Mouse (Mus musculus): ENCODE measurements around the gene Kalrn. TPM values are rescaled to one million over a fixed set of nuclear protein-coding genes. Genes with fewer than 3 reads are reported as not detected.

Gene Kalrn
- polyA plus RNA-seq, 1 experiment from 2014 or later = 43.9 TPM

- H3K4me1 ChIP-seq (replicated peaks; ENCODE audit: control insufficient read depth, insufficient read depth, low read length) = peaks cover 10% of the 10 kb centered on the region
- no peak overlapping the region for H3K27ac ChIP-seq (ENCODE audit: low read length)
- 97% methylated on average over 1 of the region's 1 CpGs for WGBS
- no peak for ATAC-seq
- no peaks in the 10 kb centered on the region for H3K27me3 ChIP-seq (replicated peaks; ENCODE audit: control insufficient read depth, insufficient read depth, low read length)
- H3K36me3 ChIP-seq (ENCODE audit: control insufficient read depth, insufficient read depth) = no peaks in the 10 kb centered on the region
- H3K4me3 ChIP-seq (replicated peaks; ENCODE audit: low read length) = no peak overlapping the region
- H3K4me2 ChIP-seq (ENCODE audit: low read length) = no peak overlapping the region
- H3K9ac ChIP-seq (replicated peaks; ENCODE audit: low read depth, low read length) = no peak overlapping the region
- peaks cover 3% of the 10 kb centered on the region; the same call in 1 of the 2 replicates for H3K9me3 ChIP-seq (ENCODE audit: control insufficient read depth, low read length)
These were observed 78.6 kb downstream of the Kalrn start for GRCm38 (mm10) chr16:34494741-34495140.

DNA sequence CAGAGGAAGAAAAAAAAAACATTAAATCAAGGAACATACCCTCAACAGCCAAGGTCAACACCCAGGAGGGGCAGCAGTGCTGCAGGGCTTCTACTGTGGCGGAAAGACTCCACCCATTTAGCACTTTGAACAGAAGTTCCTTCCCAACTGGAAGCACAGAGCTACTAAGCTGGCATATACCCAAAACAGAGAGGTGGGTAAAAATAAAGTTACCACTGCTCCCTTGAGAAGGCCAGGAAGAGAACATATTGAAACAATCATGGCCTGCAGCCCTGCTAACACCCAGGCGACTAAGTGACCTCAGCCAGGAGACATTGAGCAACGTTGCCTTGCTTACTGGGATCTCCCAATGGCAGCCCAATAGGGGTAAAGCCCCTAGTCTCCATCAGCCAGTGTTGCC, 79.4 kb downstream of the Kalrn start:
- H3K4me1 ChIP-seq (replicated peaks; ENCODE audit: control insufficient read depth, insufficient read depth, low read length) = peaks cover 10% of the 10 kb centered on the region
- WGBS = 76% methylated on average over 3 of the region's 3 CpGs
- H3K9ac ChIP-seq (replicated peaks; ENCODE audit: low read depth, low read length) = no peak overlapping the region
- no peak for ATAC-seq
- no peak overlapping the region for H3K4me2 ChIP-seq (ENCODE audit: low read length)
- H3K4me3 ChIP-seq (replicated peaks; ENCODE audit: low read length) = no peak overlapping the region
- no peaks in the 10 kb centered on the region for H3K27me3 ChIP-seq (replicated peaks; ENCODE audit: control insufficient read depth, insufficient read depth, low read length)
- H3K27ac ChIP-seq (ENCODE audit: low read length) = no peak overlapping the region
- H3K9me3 ChIP-seq (ENCODE audit: control insufficient read depth, low read length) = peaks cover 3% of the 10 kb centered on the region; the same call in 1 of the 2 replicates
- H3K36me3 ChIP-seq (ENCODE audit: control insufficient read depth, insufficient read depth) = no peaks in the 10 kb centered on the region

- no peaks in the 10 kb centered on the region for H3K27me3 ChIP-seq (replicated peaks; ENCODE audit: control insufficient read depth, insufficient read depth, low read length)
- ATAC-seq = no peak
- H3K9ac ChIP-seq (replicated peaks; ENCODE audit: low read depth, low read length) = no peak overlapping the region
- WGBS = 53% methylated on average over 8 of the region's 8 CpGs
- peaks cover 13% of the 10 kb centered on the region for H3K4me1 ChIP-seq (replicated peaks; ENCODE audit: control insufficient read depth, insufficient read depth, low read length)
- no peak overlapping the region for H3K4me3 ChIP-seq (replicated peaks; ENCODE audit: low read length)
- no peaks in the 10 kb centered on the region for H3K36me3 ChIP-seq (ENCODE audit: control insufficient read depth, insufficient read depth)
- H3K9me3 ChIP-seq (ENCODE audit: control insufficient read depth, low read length) = no peaks in the 10 kb centered on the region
- H3K27ac ChIP-seq (ENCODE audit: low read length) = no peak overlapping the region
- H3K4me2 ChIP-seq (ENCODE audit: low read length) = no peak overlapping the region
These were observed 82.1 kb downstream of the Kalrn start for GRCm38 (mm10) chr16:34491225-34491624.

DNA sequence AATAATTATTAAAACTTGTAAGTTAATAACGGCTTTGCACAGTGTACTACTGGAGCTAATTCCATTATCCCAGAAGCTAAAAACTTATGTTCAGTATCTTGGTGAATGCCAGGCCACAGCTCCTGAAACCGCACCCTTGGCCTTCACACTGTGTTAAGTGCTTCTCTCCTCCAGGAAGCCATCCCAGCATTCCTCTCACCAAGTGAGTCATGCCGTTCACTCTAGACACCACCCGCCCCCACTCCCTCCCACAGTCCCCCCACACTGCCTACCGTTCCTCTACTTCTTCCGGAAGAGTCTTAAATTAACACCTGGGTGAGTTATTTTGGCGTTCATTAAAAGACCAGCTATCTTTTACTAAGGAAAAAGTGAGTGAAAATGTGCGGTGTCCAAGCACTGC, 82.8 kb downstream of the Kalrn start:
- 45% methylated on average over 8 of the region's 8 CpGs for WGBS
- H3K27me3 ChIP-seq (replicated peaks; ENCODE audit: control insufficient read depth, insufficient read depth, low read length) = no peaks in the 10 kb centered on the region
- no peak for ATAC-seq
- H3K9me3 ChIP-seq (ENCODE audit: control insufficient read depth, low read length) = no peaks in the 10 kb centered on the region
- H3K4me3 ChIP-seq (replicated peaks; ENCODE audit: low read length) = no peak overlapping the region
- no peak overlapping the region for H3K4me2 ChIP-seq (ENCODE audit: low read length)
- no peaks in the 10 kb centered on the region for H3K36me3 ChIP-seq (ENCODE audit: control insufficient read depth, insufficient read depth)
- no peak overlapping the region for H3K27ac ChIP-seq (ENCODE audit: low read length)
- no peak overlapping the region for H3K9ac ChIP-seq (replicated peaks; ENCODE audit: low read depth, low read length)
- peaks cover 21% of the 10 kb centered on the region for H3K4me1 ChIP-seq (replicated peaks; ENCODE audit: control insufficient read depth, insufficient read depth, low read length)

DNA sequence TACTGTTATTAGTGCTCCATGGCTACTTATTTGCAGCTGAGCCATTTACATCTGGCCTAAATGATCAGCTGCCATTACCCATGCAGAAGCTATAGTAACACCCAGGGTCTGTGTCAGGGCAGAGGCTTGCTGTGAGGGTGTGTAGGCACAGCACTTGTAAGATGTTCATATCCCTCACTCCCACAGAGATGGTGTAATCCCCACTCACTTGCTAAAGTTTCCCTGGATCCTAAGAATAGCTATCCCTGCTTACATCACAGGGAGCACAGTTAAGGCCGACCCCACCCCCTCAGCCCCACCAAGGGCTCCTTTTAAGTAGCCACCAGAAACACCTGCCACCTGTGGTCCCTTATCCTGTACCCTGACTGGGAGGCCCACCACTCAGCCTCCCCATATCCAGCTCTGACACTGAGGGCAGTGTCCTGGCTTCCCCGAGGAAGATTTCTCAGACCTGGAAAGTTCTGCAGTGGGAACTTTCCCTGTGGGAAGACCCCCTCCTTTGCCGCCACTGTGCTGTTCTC, 83.5 kb downstream of the Kalrn start:
- H3K9me3 ChIP-seq (ENCODE audit: control insufficient read depth, low read length) = no peaks in the 10 kb centered on the region
- no peaks in the 10 kb centered on the region for H3K27me3 ChIP-seq (replicated peaks; ENCODE audit: control insufficient read depth, insufficient read depth, low read length)
- WGBS = 52% methylated on average over 3 of the region's 3 CpGs
- H3K36me3 ChIP-seq (ENCODE audit: control insufficient read depth, insufficient read depth) = no peaks in the 10 kb centered on the region
- peaks cover 26% of the 10 kb centered on the region for H3K4me1 ChIP-seq (replicated peaks; ENCODE audit: control insufficient read depth, insufficient read depth, low read length)
- no peak overlapping the region for H3K27ac ChIP-seq (ENCODE audit: low read length)
- no peak for ATAC-seq
- no peak overlapping the region for H3K4me3 ChIP-seq (replicated peaks; ENCODE audit: low read length)
- no peak overlapping the region for H3K4me2 ChIP-seq (ENCODE audit: low read length)
- no peak overlapping the region for H3K9ac ChIP-seq (replicated peaks; ENCODE audit: low read depth, low read length)

DNA sequence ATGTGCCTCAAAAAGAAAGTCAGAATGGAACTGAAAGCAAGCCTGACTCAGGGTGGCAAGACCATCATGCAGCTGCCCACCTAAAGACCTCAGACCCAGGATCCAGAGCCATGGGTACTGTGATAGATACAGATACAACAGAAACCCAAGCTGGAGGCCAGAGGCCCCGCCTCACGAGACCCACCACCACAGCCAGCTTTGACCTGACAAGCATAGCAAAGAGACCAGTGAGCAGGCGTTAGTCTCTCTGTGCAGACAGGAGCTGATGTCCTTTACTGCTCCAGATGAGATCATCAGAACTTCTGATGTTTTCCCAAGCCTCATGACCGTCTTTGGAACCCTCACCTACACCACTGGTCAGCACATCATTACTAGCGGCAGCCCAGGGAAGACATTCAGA, 85.5 kb downstream of the Kalrn start:
- Histone ChIP-seq H3K27me3 (replicated peaks; ENCODE audit: control insufficient read depth, insufficient read depth, low read length) (no peaks in the 10 kb centered on the region), H3K27ac (ENCODE audit: low read length) (no peak overlapping the region)
- WGBS = 91% methylated on average over 5 of the region's 5 CpGs

GRCm38 (mm10) chr16:34487268-34487667, 86.1 kb downstream of the Kalrn start:
- Histone ChIP-seq H3K27ac (ENCODE audit: low read length) (no peak overlapping the region), H3K27me3 (replicated peaks; ENCODE audit: control insufficient read depth, insufficient read depth, low read length) (no peaks in the 10 kb centered on the region), H3K4me2 (ENCODE audit: low read length) (no peak overlapping the region), H3K4me3 (replicated peaks; ENCODE audit: low read length) (no peak overlapping the region), H3K9me3 (ENCODE audit: control insufficient read depth, low read length) (no peaks in the 10 kb centered on the region), H3K4me1 (replicated peaks; ENCODE audit: control insufficient read depth, insufficient read depth, low read length) (peaks cover 28% of the 10 kb centered on the region), H3K36me3 (ENCODE audit: control insufficient read depth, insufficient read depth) (no peaks in the 10 kb centered on the region), H3K9ac (replicated peaks; ENCODE audit: low read depth, low read length) (no peak overlapping the region)
- WGBS = 85% methylated on average over 7 of the region's 7 CpGs
- no peak for ATAC-seq

More for the DNA sequence above, 85.5 kb downstream of the Kalrn start:
- Histone ChIP-seq H3K4me3 (replicated peaks; ENCODE audit: low read length) (no peak overlapping the region), H3K36me3 (ENCODE audit: control insufficient read depth, insufficient read depth) (no peaks in the 10 kb centered on the region), H3K4me2 (ENCODE audit: low read length) (no peak overlapping the region), H3K9me3 (ENCODE audit: control insufficient read depth, low read length) (no peaks in the 10 kb centered on the region), H3K9ac (replicated peaks; ENCODE audit: low read depth, low read length) (no peak overlapping the region), H3K4me1 (replicated peaks; ENCODE audit: control insufficient read depth, insufficient read depth, low read length) (peaks cover 28% of the 10 kb centered on the region)
- no peak for ATAC-seq

DNA sequence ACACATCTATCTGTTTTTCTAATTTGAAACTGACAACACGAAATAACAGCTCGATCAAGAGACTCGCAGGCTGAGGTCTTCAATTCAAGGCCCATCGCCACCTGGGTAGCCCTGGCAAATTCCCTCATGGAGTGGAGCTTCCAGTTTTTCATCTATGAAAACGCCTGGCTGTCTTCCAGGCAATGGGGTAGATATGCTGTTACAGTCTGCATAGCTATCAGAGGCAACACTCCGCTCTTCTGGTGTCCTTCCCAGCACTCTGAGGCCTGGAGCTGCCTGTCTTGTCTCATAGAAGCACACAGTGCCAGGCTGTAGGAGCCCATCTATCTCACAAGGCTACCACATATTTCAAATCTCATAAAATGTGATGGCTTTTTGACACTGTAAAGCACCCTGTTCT, 87.8 kb downstream of the Kalrn start:
- Histone ChIP-seq H3K4me3 (replicated peaks; ENCODE audit: low read length) (no peak overlapping the region), H3K4me2 (ENCODE audit: low read length) (no peak overlapping the region), H3K36me3 (ENCODE audit: control insufficient read depth, insufficient read depth) (no peaks in the 10 kb centered on the region), H3K9me3 (ENCODE audit: control insufficient read depth, low read length) (no peaks in the 10 kb centered on the region), H3K27ac (ENCODE audit: low read length) (no peak overlapping the region), H3K27me3 (replicated peaks; ENCODE audit: control insufficient read depth, insufficient read depth, low read length) (no peaks in the 10 kb centered on the region), H3K4me1 (replicated peaks; ENCODE audit: control insufficient read depth, insufficient read depth, low read length) (peaks cover 22% of the 10 kb centered on the region), H3K9ac (replicated peaks; ENCODE audit: low read depth, low read length) (no peak overlapping the region)
- WGBS = 49% methylated on average over 6 of the region's 6 CpGs
- ATAC-seq = 0 out of 2 replicates have a peak, but pooled peaks have one; percentile 54

GRCm38 (mm10) chr16:34484921-34485320, 88.4 kb downstream of the Kalrn start:
- no peak for ATAC-seq
- Histone ChIP-seq H3K4me3 (replicated peaks; ENCODE audit: low read length) (no peak overlapping the region), H3K27ac (ENCODE audit: low read length) (no peak overlapping the region), H3K36me3 (ENCODE audit: control insufficient read depth, insufficient read depth) (no peaks in the 10 kb centered on the region), H3K27me3 (replicated peaks; ENCODE audit: control insufficient read depth, insufficient read depth, low read length) (no peaks in the 10 kb centered on the region), H3K4me2 (ENCODE audit: low read length) (no peak overlapping the region), H3K9me3 (ENCODE audit: control insufficient read depth, low read length) (no peaks in the 10 kb centered on the region), H3K9ac (replicated peaks; ENCODE audit: low read depth, low read length) (no peak overlapping the region), H3K4me1 (replicated peaks; ENCODE audit: control insufficient read depth, insufficient read depth, low read length) (peaks cover 18% of the 10 kb centered on the region)
- WGBS = 82% methylated on average over 3 of the region's 3 CpGs

DNA sequence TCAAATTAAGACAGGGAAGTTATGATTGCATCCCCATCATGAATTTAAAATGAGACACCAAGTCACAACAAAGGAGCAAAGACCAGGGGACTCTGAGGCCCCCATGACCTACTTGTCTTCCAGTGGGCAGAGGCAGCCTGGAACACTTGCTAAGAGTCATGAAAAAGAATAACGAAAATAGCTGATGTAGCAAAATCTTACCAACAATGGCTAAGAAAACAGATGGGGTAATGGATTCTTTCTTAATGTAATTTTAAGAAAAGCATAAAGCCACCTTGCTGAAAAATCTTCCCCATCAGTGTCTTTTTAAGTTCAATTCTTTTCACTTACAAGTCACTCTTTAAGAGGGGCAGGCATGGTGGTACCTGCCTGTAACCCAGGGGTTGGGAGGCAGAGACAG, 89.1 kb downstream of the Kalrn start:
- Histone ChIP-seq H3K4me2 (ENCODE audit: low read length) (no peak overlapping the region), H3K36me3 (ENCODE audit: control insufficient read depth, insufficient read depth) (no peaks in the 10 kb centered on the region), H3K27me3 (replicated peaks; ENCODE audit: control insufficient read depth, insufficient read depth, low read length) (no peaks in the 10 kb centered on the region), H3K4me1 (replicated peaks; ENCODE audit: control insufficient read depth, insufficient read depth, low read length) (peaks cover 18% of the 10 kb centered on the region), H3K9me3 (ENCODE audit: control insufficient read depth, low read length) (no peaks in the 10 kb centered on the region), H3K9ac (replicated peaks; ENCODE audit: low read depth, low read length) (no peak overlapping the region), H3K27ac (ENCODE audit: low read length) (no peak overlapping the region), H3K4me3 (replicated peaks; ENCODE audit: low read length) (no peak overlapping the region)
- WGBS = 89% methylated on average over 1 of the region's 1 CpGs
- ATAC-seq = no peak
